Mouse (Mus musculus) lung, postnatal 14 days (tissue): Measurements from ENCODE around the gene Atp8b5.

ENCODE experiments used
- DNase-seq: peaks from one replicate; pipeline ENCODE4 v3.0.0; 2021

The Atp8b5 gene

GRCm38 (mm10) chr4:43417269-43418062 is 150.5 kb downstream of the Atp8b5 start:
- no peak for DNase-seq

GRCm38 (mm10) chr4:43418450-43418849 is 151.5 kb downstream of the Atp8b5 start:
- DNase-seq, result no peak

GRCm38 (mm10) chr4:43418973-43419656 is 152.2 kb downstream of the Atp8b5 start:
- DNase-seq, result no peak

- DNase-seq, result no peak
Observed at GRCm38 (mm10) chr4:43419801-43420281, 152.9 kb downstream of the Atp8b5 start.

GRCm38 (mm10) chr4:43420305-43420704 is 153.3 kb downstream of the Atp8b5 start:
- peak; percentile 89 for DNase-seq

GRCm38 (mm10) chr4:43421632-43422240 is 154.8 kb downstream of the Atp8b5 start:
- DNase-seq, result no peak
